Mouse (Mus musculus) embryonic facial prominence, embryonic 12.5 days (tissue): Measurements from ENCODE around the gene Kiss1. TPM values are rescaled to one million over a fixed set of nuclear protein-coding genes. Genes with fewer than 3 reads are reported as not detected.
"Not testable (repeated sequence)": the region's sequence is repeated elsewhere in the genome, so short reads cannot be mapped to it uniquely, and the experiment has no call there.

Source experiments
- ATAC-seq: fragments of 200-750 bp; cut with Nextera tagmentation; 2 replicates; pipeline ENCODE4 v1.8.0; 2017; ENCODE audit not compliant: insufficient number of reproducible peaks, insufficient read depth, low FRiP score, low TSS enrichment
- H3K27ac ChIP-seq: fragments of 300-500 bp; sonication (generic); 2 replicates; pipeline ENCODE4 v1.5.1; 2016; ENCODE audit warnings: mild to moderate bottlenecking
- H3K27me3 ChIP-seq: fragments of 300-500 bp; sonication (generic); 2 replicates; pipeline ENCODE4 v1.6.1; 2016; ENCODE audit warnings: mild to moderate bottlenecking, moderate library complexity
- H3K36me3 ChIP-seq: fragments of 300-500 bp; sonication (generic); 2 replicates; pipeline ENCODE4 v1.6.1; 2016; ENCODE audit warnings: mild to moderate bottlenecking
- H3K4me1 ChIP-seq: fragments of 300-500 bp; sonication (generic); 2 replicates; pipeline ENCODE4 v1.6.1; 2016
- H3K4me2 ChIP-seq: fragments of 300-500 bp; sonication (generic); replicated peaks from 2 replicates; pipeline ENCODE4 v1.6.1; 2016; ENCODE audit warnings: mild to moderate bottlenecking, moderate library complexity
- H3K4me3 ChIP-seq: fragments of 300-500 bp; sonication (generic); 2 replicates; pipeline ENCODE4 v1.5.1; 2016; ENCODE audit warnings: mild to moderate bottlenecking
- H3K9ac ChIP-seq: fragments of 300-500 bp; sonication (generic); 2 replicates; pipeline ENCODE4 v1.6.1; 2016; ENCODE audit warnings: mild to moderate bottlenecking, moderate library complexity
- H3K9me3 ChIP-seq: fragments of 300-500 bp; sonication (generic); 2 replicates; pipeline ENCODE4 v1.6.1; 2016; ENCODE audit warnings: mild to moderate bottlenecking, moderate library complexity
- WGBS: fragments of 180-500 bp; shearing (Covaris S2); methylation state at CpG from one replicate; pipeline ENCODE4 v1.1.7; 2016; 5-methylcytosine and 5-hydroxymethylcytosine counted together
- polyA plus RNA-seq: library from polyadenylated mRNA; unstranded; fragments of >200 nt; fragmentation: Nextera tagmentation; extraction: Ambion mirVana; gene quantifications from 2 replicates; pipeline ENCODE4 v1.2.1, GENCODE M21; 2016

Gene Kiss1
- polyA plus RNA-seq, 1 experiment from 2014 or later, result not detected

GRCm38 (mm10) chr1:133323333-133323732 lies 1.7 kb downstream of the Kiss1 start:
- H3K27ac ChIP-seq, result no peak overlapping the region
- H3K9ac ChIP-seq, result no peak overlapping the region
- no peak overlapping the region for H3K4me3 ChIP-seq
- peaks cover 7% of the 10 kb centered on the region for H3K4me1 ChIP-seq
- no peak; the same call in 1 of the 2 replicates for ATAC-seq
- H3K36me3 ChIP-seq, result no peaks in the 10 kb centered on the region
- H3K4me2 ChIP-seq, result no peak overlapping the region
- peaks cover 11% of the 10 kb centered on the region for H3K27me3 ChIP-seq
- WGBS, result 37% methylated on average over 5 of the region's 5 CpGs
- 0 out of 2 replicates have a peak, but pooled peaks cover 3% of the 10 kb centered on the region for H3K9me3 ChIP-seq

DNA sequence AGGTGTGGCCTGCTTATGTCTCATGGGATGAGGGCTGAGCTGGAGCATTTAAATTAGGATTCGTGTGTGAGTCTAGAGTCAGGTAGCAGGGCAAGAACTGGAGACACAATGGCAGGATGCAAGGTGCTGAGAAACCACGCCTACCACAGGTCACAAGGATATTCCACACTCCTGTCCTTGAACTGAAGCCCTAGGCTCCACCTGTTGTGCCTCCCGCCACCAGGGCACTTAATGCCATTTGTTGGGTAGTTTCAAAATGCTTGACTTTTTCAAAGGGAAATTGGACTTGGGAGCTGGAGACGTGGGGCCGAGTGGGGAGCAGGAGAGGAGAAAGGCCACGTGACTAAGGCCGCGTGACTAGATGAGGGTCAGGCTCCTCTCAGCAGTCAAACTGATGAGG lies 4.3 kb downstream of the Kiss1 start:
- WGBS, result 85% methylated on average over 8 of the region's 8 CpGs
- no peaks in the 10 kb centered on the region for H3K36me3 ChIP-seq
- H3K27me3 ChIP-seq, result peaks cover 35% of the 10 kb centered on the region
- H3K27ac ChIP-seq, result no peak overlapping the region
- no peak overlapping the region for H3K9ac ChIP-seq
- H3K4me1 ChIP-seq, result peaks cover 14% of the 10 kb centered on the region
- no peak overlapping the region for H3K4me2 ChIP-seq
- H3K4me3 ChIP-seq, result no peak overlapping the region
- no peaks in the 10 kb centered on the region for H3K9me3 ChIP-seq
- no peak for ATAC-seq

- H3K9me3 ChIP-seq, result no peaks in the 10 kb centered on the region
- peaks cover 14% of the 10 kb centered on the region for H3K4me1 ChIP-seq
- no peak overlapping the region for H3K27ac ChIP-seq
- no peak overlapping the region for H3K4me2 ChIP-seq
- no peak for ATAC-seq
- no peak overlapping the region for H3K4me3 ChIP-seq
- no peak overlapping the region for H3K9ac ChIP-seq
- H3K27me3 ChIP-seq, result peaks cover 44% of the 10 kb centered on the region
- 59% methylated on average over 5 of the region's 5 CpGs for WGBS
- H3K36me3 ChIP-seq, result no peaks in the 10 kb centered on the region
These were observed 5.4 kb downstream of the Kiss1 start for GRCm38 (mm10) chr1:133327094-133327493.

GRCm38 (mm10) chr1:133328299-133328795 lies 6.7 kb downstream of the Kiss1 start:
- no peak for ATAC-seq
- Histone ChIP-seq H3K4me2 (no peak overlapping the region), H3K4me1 (peaks cover 9% of the 10 kb centered on the region), H3K9me3 (no peaks in the 10 kb centered on the region), H3K36me3 (no peaks in the 10 kb centered on the region), H3K9ac (no peak overlapping the region), H3K27me3 (peaks cover 46% of the 10 kb centered on the region), H3K4me3 (no peak overlapping the region), H3K27ac (no peak overlapping the region)
- WGBS, result 59% methylated on average over 6 of the region's 6 CpGs

DNA sequence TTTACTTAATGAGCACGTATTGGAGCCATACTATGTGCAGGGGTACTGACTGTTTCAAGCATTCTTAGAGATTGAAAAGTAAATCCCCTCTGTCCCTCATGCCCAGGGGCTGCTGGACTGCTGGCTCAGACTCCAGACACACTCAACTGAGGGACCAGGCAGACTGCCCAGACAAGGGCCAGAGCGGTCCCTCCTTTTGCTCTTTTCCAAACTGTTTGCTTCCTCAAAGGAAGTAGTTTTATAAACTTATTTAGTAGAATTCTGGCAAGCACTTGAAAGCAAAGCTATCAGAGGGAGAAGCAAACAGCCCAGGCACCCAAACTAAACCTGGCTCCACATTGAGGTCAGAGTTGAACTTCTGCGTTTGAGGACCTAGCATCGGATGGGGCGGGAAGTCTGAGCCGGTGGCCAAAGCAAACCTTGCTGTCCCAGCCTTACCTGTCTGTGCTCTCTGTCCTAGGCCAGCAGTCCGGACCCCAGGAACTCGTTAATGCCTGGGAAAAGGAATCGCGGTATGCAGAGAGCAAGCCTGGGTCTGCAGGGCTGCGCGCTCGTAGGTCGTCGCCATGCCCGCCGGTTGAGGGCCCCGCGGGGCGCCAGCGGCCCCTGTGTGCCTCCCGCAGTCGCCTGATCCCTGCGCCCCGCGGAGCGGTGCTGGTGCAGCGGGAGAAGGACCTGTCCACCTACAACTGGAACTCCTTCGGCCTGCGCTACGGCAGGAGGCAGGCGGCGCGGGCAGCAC lies 7.4 kb downstream of the Kiss1 start:
- peak overlapping the region; percentile 34 for H3K4me3 ChIP-seq
- H3K27ac ChIP-seq, result no peak overlapping the region
- H3K4me2 ChIP-seq, result peak overlapping the region; percentile 62
- ATAC-seq, result peak; percentile 30; the same call in 1 of the 2 replicates
- WGBS, result 6% methylated on average over 34 of the region's 34 CpGs
- H3K4me1 ChIP-seq, result peaks cover 7% of the 10 kb centered on the region
- peaks cover 46% of the 10 kb centered on the region for H3K27me3 ChIP-seq
- peak overlapping the region; percentile 45; the same call in 1 of the 2 replicates for H3K9ac ChIP-seq
- H3K36me3 ChIP-seq, result no peaks in the 10 kb centered on the region
- no peaks in the 10 kb centered on the region for H3K9me3 ChIP-seq

DNA sequence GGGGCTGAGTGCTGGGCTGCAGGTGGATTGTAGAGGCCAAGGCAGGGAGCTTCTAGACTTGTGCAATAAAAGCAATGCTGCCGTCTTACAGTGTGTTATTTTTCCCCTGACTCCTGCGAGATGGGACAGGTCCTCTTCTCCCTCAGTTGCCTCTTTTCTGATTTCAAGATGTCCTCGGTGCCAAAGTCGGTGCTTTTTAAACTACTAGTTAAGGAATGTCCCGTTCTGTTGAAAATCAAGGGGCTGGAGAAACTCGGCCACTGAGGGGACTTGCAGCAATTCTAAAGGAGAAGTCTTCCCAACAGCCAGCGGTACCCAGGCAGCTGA lies 7.9 kb downstream of the Kiss1 start:
- ATAC-seq, result no peak
- Histone ChIP-seq H3K36me3 (no peaks in the 10 kb centered on the region), H3K4me1 (peaks cover 7% of the 10 kb centered on the region), H3K4me3 (peak overlapping the region; percentile 34), H3K27ac (no peak overlapping the region), H3K4me2 (peak overlapping the region; percentile 62), H3K27me3 (peaks cover 46% of the 10 kb centered on the region), H3K9me3 (no peaks in the 10 kb centered on the region), H3K9ac (peak overlapping the region; percentile 45; the same call in 1 of the 2 replicates)
- 20% methylated on average over 7 of the region's 7 CpGs for WGBS

DNA sequence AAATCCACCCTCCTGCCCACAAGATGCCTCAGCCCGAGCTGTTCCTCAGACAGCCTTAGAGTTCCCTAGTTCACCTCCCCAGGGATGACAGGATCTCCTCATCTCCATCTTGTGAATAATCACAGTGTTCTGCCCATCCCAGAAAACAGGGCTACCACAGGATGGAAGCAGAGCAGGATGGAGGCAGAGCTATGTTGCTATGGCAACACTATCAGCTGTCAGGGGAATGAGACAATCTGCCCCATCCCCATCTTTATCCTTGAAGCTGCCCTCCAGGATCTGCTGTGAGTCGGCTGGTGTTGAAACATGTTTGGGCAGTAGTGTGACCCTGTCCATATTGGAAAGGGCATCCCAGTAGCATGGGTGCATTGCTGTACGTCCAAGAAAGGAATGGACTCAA lies 9.5 kb downstream of the Kiss1 start:
- Histone ChIP-seq H3K27me3 (peaks cover 46% of the 10 kb centered on the region), H3K4me3 (no peak overlapping the region), H3K4me2 (no peak overlapping the region), H3K9me3 (no peaks in the 10 kb centered on the region), H3K4me1 (peaks cover 7% of the 10 kb centered on the region), H3K27ac (no peak overlapping the region), H3K36me3 (no peaks in the 10 kb centered on the region), H3K9ac (no peak overlapping the region)
- no peak for ATAC-seq
- 72% methylated on average over 3 of the region's 3 CpGs for WGBS

DNA sequence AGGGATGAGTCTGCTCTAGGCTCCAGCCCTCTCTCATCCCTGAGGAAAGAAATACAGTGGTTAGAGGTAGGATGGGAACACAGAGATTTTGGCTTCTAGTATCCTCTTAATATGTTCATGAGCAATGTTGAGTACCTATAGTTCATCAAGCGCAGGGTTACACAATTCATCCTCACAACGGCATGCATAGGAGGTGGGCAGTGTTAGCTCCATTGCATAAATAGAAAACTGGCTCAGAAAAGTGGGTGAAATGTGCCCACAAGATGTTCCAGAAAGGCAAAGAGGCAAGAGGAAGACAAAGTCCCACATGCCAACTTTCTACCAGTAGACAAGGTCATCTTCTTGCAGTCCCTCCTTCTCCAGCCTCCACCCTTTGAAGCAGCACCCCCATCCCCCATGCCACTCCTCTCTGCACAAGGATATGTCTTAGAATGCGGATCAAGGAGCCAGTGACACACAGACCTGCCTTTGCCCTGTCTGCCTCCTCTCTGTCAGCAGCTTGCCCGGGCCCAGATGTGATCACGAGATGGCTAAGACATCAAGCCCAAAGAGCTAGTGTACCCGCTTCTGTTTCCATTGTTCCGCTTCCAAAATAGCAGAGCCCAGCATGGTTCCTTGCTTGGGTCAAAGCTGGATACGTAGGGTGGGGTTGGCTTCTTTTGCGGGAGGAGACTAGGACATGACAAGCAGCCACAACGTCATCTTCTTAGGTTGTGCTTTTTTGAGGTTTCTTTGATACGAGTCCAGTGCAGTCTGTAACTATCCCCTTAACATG lies 11.2 kb downstream of the Kiss1 start:
- Histone ChIP-seq H3K27ac (no peak overlapping the region), H3K27me3 (peaks cover 40% of the 10 kb centered on the region), H3K4me3 (no peak overlapping the region), H3K4me2 (no peak overlapping the region), H3K9me3 (no peaks in the 10 kb centered on the region), H3K36me3 (no peaks in the 10 kb centered on the region), H3K4me1 (peaks cover 7% of the 10 kb centered on the region), H3K9ac (no peak overlapping the region)
- ATAC-seq, result no peak
- WGBS, result 86% methylated on average over 11 of the region's 11 CpGs

DNA sequence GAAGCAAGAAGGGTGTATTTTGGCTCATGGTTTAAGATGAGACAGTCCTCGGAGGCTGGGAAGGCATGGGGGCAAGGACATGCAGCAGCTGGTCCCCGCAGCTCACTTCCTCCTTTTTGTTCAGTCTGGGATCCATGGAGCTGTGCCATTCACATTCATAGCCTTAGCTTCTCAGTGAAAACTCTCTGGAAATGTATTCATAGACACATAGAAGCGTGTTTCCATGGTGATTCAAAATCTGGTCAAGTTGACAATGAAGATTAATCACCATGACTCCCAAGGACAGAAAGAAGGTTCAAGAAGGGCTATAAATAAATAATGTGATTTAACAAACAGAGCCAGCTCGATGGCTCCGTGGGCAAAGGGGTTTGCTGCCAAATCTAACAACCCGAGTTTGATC lies 12.3 kb downstream of the Kiss1 start:
- no peaks in the 10 kb centered on the region for H3K36me3 ChIP-seq
- 81% methylated on average over 6 of the region's 6 CpGs for WGBS
- H3K4me1 ChIP-seq, result peaks cover 7% of the 10 kb centered on the region
- no peaks in the 10 kb centered on the region for H3K9me3 ChIP-seq
- peaks cover 29% of the 10 kb centered on the region for H3K27me3 ChIP-seq
- ATAC-seq, result no peak
- no peak overlapping the region for H3K27ac ChIP-seq
- H3K4me3 ChIP-seq, result no peak overlapping the region
- no peak overlapping the region for H3K4me2 ChIP-seq
- H3K9ac ChIP-seq, result no peak overlapping the region

- not testable (repeated sequence) for H3K36me3 ChIP-seq, H3K9ac ChIP-seq, H3K4me2 ChIP-seq, H3K27ac ChIP-seq, ATAC-seq, H3K4me1 ChIP-seq, H3K27me3 ChIP-seq, H3K9me3 ChIP-seq, H3K4me3 ChIP-seq
- 63% methylated on average over 1 of the region's 1 CpGs for WGBS
These were observed 18.7 kb downstream of the Kiss1 start for GRCm38 (mm10) chr1:133340403-133340802.

DNA sequence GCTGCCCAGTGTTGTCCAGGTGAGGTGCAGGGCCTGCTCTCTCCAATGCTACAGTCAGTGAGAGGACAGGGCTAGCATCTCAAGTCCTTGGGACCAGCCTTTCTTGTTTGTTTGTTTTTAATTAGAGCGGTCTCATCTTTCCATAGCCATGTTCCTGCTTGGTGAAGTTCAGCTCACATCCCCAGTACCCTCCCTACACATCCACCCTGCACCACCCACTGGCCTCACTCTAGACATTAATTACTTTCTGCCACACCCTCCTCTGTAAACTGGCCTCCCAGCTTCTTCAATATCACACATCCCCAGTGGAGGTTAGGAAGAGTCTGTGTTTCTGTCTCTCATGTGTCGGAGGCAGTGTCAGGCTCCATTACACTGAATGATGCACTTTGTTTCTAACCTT lies 22.7 kb downstream of the Kiss1 start:
- no peak overlapping the region for H3K9ac ChIP-seq
- no peaks in the 10 kb centered on the region for H3K9me3 ChIP-seq
- no peak for ATAC-seq
- no peaks in the 10 kb centered on the region for H3K36me3 ChIP-seq
- H3K4me2 ChIP-seq, result no peak overlapping the region
- 92% methylated on average over 2 of the region's 2 CpGs for WGBS
- H3K27ac ChIP-seq, result no peak overlapping the region
- H3K4me1 ChIP-seq, result no peaks in the 10 kb centered on the region
- no peaks in the 10 kb centered on the region for H3K27me3 ChIP-seq
- no peak overlapping the region for H3K4me3 ChIP-seq

GRCm38 (mm10) chr1:133346531-133346930 lies 24.9 kb downstream of the Kiss1 start:
- Histone ChIP-seq H3K4me1 (no peaks in the 10 kb centered on the region), H3K9ac (no peak overlapping the region)
- WGBS, result 83% methylated on average over 9 of the region's 9 CpGs

More at GRCm38 (mm10) chr1:133346531-133346930, 24.9 kb downstream of the Kiss1 start:
- Histone ChIP-seq H3K4me3 (no peak overlapping the region), H3K27me3 (no peaks in the 10 kb centered on the region), H3K4me2 (no peak overlapping the region), H3K36me3 (no peaks in the 10 kb centered on the region), H3K27ac (no peak overlapping the region), H3K9me3 (no peaks in the 10 kb centered on the region)
- no peak for ATAC-seq
